Mouse (Mus musculus): ENCODE data around the gene F13b. TPM values are rescaled to one million over a fixed set of nuclear protein-coding genes. Genes with fewer than 3 reads are reported as not detected.

The F13b gene
- polyA plus RNA-seq (2017; shearing (Covaris generic)), result not detected

DNA sequence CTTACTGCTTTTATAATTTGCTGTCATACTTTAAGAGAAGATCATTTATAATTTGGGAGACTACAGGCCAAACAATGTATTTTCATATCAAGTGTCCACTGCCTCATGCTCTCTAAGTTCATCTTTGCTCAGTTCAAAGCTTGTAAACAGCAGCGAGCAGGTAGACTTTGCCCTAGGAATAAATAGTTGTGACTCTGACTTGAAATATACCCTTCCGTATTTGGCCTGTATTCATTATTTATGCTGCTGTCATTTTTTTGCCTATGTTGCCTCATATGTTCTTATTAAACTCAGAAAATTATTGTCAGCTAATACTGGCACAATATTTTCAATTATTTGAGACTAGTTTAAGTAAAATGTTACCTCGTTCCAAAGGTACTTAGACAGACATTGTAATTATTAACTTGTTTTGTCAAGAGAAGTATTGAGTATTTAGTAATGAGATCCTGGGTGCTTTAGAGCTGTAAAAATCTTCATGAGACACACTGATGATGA is at the start of gene F13b:
Gene F13b, plus strand, starts transcription at position 445 of the 495 bp plus-strand sequence.

GRCm38 (mm10) chr1:139454340-139455225 is 46.9 kb upstream of the F13b start, which contains the start of gene Aspm:
Gene Aspm, plus strand, starts transcription at chr1:139454772.

GRCm38 (mm10) chr1:139560024-139560423 is 58.5 kb downstream of the F13b start, which contains the start of gene Cfhr1:
Gene Cfhr1, minus strand, starts transcription at chr1:139560272.

Other genes starting within 250 kb of the F13b start
- under 1 TPM; 0.12 to 0.43 TPM for gene Crb1, start 124.6 kb upstream of the F13b start, polyA plus RNA-seq (2017; shearing (Covaris generic))
- 10 to 100 TPM in 1 of 2 experiments, 1 to 10 TPM in 1; 7.5 to 11.3 TPM for gene Zbtb41, start 79.4 kb upstream of the F13b start, polyA plus RNA-seq (2017; shearing (Covaris generic))
- gene Aspm, start 46.9 kb upstream of the F13b start, polyA plus RNA-seq (2017; shearing (Covaris generic)), result 1 to 10 TPM; 1.6 to 1.7 TPM
- gene Cfhr1, start 58.6 kb downstream of the F13b start, polyA plus RNA-seq (2017; shearing (Covaris generic)), result 1 to 10 TPM in 1 of 2 experiments, under 1 TPM in 1; 0.08 to 1.3 TPM

All from inflammation-experienced regulatory T-cells (primary cell).